Mouse (Mus musculus) brown adipose tissue, adult 24 weeks (tissue): ENCODE data around the gene Klrb1c. TPM values are rescaled to one million over a fixed set of nuclear protein-coding genes. Genes with fewer than 3 reads are reported as not detected.
"Not testable (repeated sequence)": the region's sequence is repeated elsewhere in the genome, so short reads cannot be mapped to it uniquely, and the experiment has no call there.

ENCODE experiments used
- H3K27ac ChIP-seq: fragments of 200-500 bp; replicated peaks from 2 replicates; pipeline ENCODE4 v1.5.1; 2012; ENCODE audit warnings: low read depth, mild to moderate bottlenecking, low read length
- H3K4me1 ChIP-seq: fragments of 200-500 bp; 2 replicates; pipeline ENCODE4 v1.6.1; 2012; ENCODE audit warnings: low read length, mixed read lengths; ENCODE audit not compliant: control insufficient read depth, insufficient read depth, insufficient read length
- H3K4me3 ChIP-seq: fragments of 200-500 bp; 2 replicates; pipeline ENCODE4 v1.5.1; 2012; ENCODE audit warnings: low read depth, mild to moderate bottlenecking, low read length, moderate library complexity; ENCODE audit not compliant: insufficient read depth
- polyA plus RNA-seq: library from polyadenylated mRNA; stranded (reverse); fragments of >200 nt; gene quantifications from 2 replicates; pipeline ENCODE4 v1.2.4, GENCODE M21; 2012; ENCODE audit not compliant: missing spikeins, insufficient read depth, insufficient read length

The Klrb1c gene
- polyA plus RNA-seq, 1 experiment, result not detected

GRCm38 (mm10) chr6:128769481-128770253 is 19.3 kb downstream of the Klrb1c start:
- Histone ChIP-seq H3K27ac (no peak overlapping the region), H3K4me1 (no peaks in the 10 kb centered on the region)

GRCm38 (mm10) chr6:128768047-128768446 is 21.0 kb downstream of the Klrb1c start:
- Histone ChIP-seq H3K4me3 (no peak overlapping the region), H3K4me1 (no peaks in the 10 kb centered on the region), H3K27ac (no peak overlapping the region)

More at GRCm38 (mm10) chr6:128769481-128770253, 19.3 kb downstream of the Klrb1c start:
- no peak overlapping the region for H3K4me3 ChIP-seq

GRCm38 (mm10) chr6:128766486-128767254 is 22.3 kb downstream of the Klrb1c start:
- not testable (repeated sequence) for H3K4me3 ChIP-seq, H3K27ac ChIP-seq, H3K4me1 ChIP-seq

GRCm38 (mm10) chr6:128765211-128765610 is 23.8 kb downstream of the Klrb1c start:
- Histone ChIP-seq H3K4me3 (no peak overlapping the region), H3K27ac (no peak overlapping the region), H3K4me1 (peaks cover 5% of the 10 kb centered on the region; the same call in 1 of the 2 replicates)

- peaks cover 5% of the 10 kb centered on the region; the same call in 1 of the 2 replicates for H3K4me1 ChIP-seq
- peak overlapping the region; percentile 26 for H3K4me3 ChIP-seq
- H3K27ac ChIP-seq, result no peak overlapping the region
Measured at GRCm38 (mm10) chr6:128764598-128764997, 24.4 kb downstream of the Klrb1c start.

GRCm38 (mm10) chr6:128763736-128764523 is 25.1 kb downstream of the Klrb1c start:
- Histone ChIP-seq H3K4me3 (peak overlapping the region; percentile 60), H3K27ac (no peak overlapping the region)

GRCm38 (mm10) chr6:128762892-128763670 is 25.9 kb downstream of the Klrb1c start:
- H3K4me3 ChIP-seq, result peak overlapping the region; percentile 60; the same call in 1 of the 2 replicates
- H3K27ac ChIP-seq, H3K4me1 ChIP-seq: not testable (repeated sequence)

More at GRCm38 (mm10) chr6:128763736-128764523, 25.1 kb downstream of the Klrb1c start:
- H3K4me1 ChIP-seq, result peaks cover 5% of the 10 kb centered on the region; the same call in 1 of the 2 replicates

- H3K27ac ChIP-seq, result no peak overlapping the region
- peak overlapping the region; percentile 77 for H3K4me3 ChIP-seq
- H3K4me1 ChIP-seq, result peaks cover 5% of the 10 kb centered on the region; the same call in 1 of the 2 replicates
Measured at GRCm38 (mm10) chr6:128761144-128761540, 27.9 kb downstream of the Klrb1c start.

GRCm38 (mm10) chr6:128760416-128761143 is 28.4 kb downstream of the Klrb1c start:
- peak overlapping the region; percentile 77 for H3K4me3 ChIP-seq
- H3K4me1 ChIP-seq, result not testable (repeated sequence)
- peak overlapping the region; percentile 79 for H3K27ac ChIP-seq

GRCm38 (mm10) chr6:128760016-128760415 is 29.0 kb downstream of the Klrb1c start:
- H3K27ac ChIP-seq, result peak overlapping the region; percentile 79
- H3K4me3 ChIP-seq, result peak overlapping the region; percentile 77
- H3K4me1 ChIP-seq, result not testable (repeated sequence)

- Histone ChIP-seq H3K4me1 (peaks cover 5% of the 10 kb centered on the region; the same call in 1 of the 2 replicates), H3K27ac (no peak overlapping the region), H3K4me3 (no peak overlapping the region)
Measured at GRCm38 (mm10) chr6:128759221-128759950, 29.6 kb downstream of the Klrb1c start.

GRCm38 (mm10) chr6:128755402-128755763 is 33.6 kb downstream of the Klrb1c start:
- not testable (repeated sequence) for H3K4me1 ChIP-seq, H3K27ac ChIP-seq, H3K4me3 ChIP-seq

GRCm38 (mm10) chr6:128754748-128755401 is 34.1 kb downstream of the Klrb1c start:
- H3K4me1 ChIP-seq, H3K27ac ChIP-seq: not testable (repeated sequence)
- H3K4me3 ChIP-seq, result 0 out of 2 replicates have a peak overlapping the region, but pooled peaks have one; percentile 5
